15 mouse cellular contexts compared by ENCODE assay signal in genomic region chr13:5819173-5819572, GRCm38 (mm10).
"Had no signal": no experiment of that assay in that cellular context is flagged by ENCODE, and none has a peak within 500 bp of the region (broad histone marks: within the 10 kb centered on the region; RNA-seq: fewer than 3 reads in every experiment).

No protein-coding gene starts in this region.

- H3K4me2 ChIP-seq: limb, embryonic 15.5 days; liver, embryonic 12.5 days; lung, embryonic 15.5 days; neural tube, embryonic 12.5 days had no signal

- H3K4me3 ChIP-seq: limb, embryonic 15.5 days; liver, embryonic 12.5 days; lung, embryonic 15.5 days; myocyte; neural tube, embryonic 12.5 days had no signal

- H3K36me3 ChIP-seq: limb, embryonic 15.5 days; liver, embryonic 12.5 days; lung, embryonic 15.5 days; neural tube, embryonic 12.5 days had no signal

- H3K9me3 ChIP-seq: limb, embryonic 15.5 days; liver, embryonic 12.5 days; lung, embryonic 15.5 days; neural tube, embryonic 12.5 days had no signal

- ATAC-seq: liver, embryonic 12.5 days had no signal

- H3K9ac ChIP-seq: limb, embryonic 15.5 days; liver, embryonic 12.5 days; lung, embryonic 15.5 days; neural tube, embryonic 12.5 days had no signal

- H3K27me3 ChIP-seq: limb, embryonic 15.5 days; liver, embryonic 12.5 days; lung, embryonic 15.5 days; neural tube, embryonic 12.5 days had no signal

- DNase-seq: kidney, adult 8-10 months; kidney, postnatal 36 days; layer of hippocampus, adult 9-11 months; layer of hippocampus, postnatal 36 days; midbrain, embryonic 14.5 days; retina, postnatal 1 day; right cerebral cortex, postnatal 4 days; spleen, adult 18-20 months; thymus, adult 18-20 months; thymus, postnatal 14 days had no signal

- H3K4me1 ChIP-seq: limb, embryonic 15.5 days had no signal

- H3K27ac ChIP-seq: limb, embryonic 15.5 days; liver, embryonic 12.5 days; lung, embryonic 15.5 days; neural tube, embryonic 12.5 days had no signal
